Mouse (Mus musculus) T-cell, adult 2 months (primary cell): Measurements from ENCODE around the gene Fst.

Source experiments
- DNase-seq: peaks from one replicate; pipeline ENCODE4 v3.0.0; 2022; ENCODE audit warnings: low spot score

The Fst gene

DNA sequence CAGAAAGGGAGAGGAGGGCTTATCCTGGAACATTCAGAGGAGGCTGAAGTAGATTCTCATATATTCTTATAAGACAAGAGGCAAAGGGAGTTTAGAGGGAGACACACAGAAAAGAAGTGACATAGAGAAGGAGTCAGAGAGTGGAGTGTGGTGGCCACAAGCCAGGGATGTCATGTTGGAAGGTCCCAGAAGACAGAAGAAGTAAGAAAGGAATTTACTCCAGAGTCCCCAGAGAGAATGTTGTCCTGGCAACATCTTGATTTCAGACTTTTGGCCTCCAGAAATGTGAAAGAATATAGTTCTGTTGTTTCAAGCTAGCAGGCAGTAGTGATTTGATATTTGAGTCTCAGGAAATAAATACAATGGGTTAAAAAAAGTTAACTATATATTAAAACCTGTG lies 46.4 kb downstream of the Fst start:
- DNase-seq: no peak

DNA sequence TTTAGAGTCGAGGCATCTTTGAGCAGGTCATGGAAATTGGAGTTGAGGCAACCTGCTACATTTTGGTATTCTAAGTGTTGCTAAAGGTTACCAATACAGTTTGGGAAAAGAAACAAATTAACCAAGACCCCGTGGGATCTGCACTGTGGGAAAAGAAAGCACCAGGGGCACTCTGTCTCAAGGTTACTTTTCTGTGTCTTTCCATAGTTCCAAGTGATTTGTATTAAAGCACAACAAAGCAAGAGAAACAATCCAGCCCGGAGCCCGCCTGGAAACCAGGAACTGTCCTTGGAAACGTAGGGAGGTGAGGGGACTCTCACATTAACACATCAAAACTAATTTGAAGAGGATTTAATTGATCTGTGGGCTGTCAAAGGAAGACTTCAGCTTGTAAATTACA lies 51.9 kb downstream of the Fst start:
- no peak for DNase-seq

DNA sequence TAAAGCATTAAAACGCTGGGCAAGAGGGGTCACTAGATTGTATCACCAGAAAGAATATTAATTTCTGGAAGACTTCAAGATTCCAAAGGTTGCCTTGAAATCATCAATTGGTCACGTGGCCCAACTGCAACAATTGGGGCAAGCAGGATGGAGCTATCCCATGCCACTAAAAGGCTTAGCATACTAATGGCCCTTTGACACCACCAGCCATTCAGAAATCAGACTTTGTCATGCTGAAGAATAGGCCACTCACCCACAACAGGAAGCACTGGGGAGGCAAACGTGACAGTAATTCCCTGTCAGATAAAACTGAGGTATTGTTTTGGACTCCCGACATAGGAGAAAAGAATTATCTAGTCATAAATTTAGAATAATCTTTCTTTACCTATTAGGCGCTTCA lies 52.3 kb downstream of the Fst start:
- DNase-seq: no peak

DNA sequence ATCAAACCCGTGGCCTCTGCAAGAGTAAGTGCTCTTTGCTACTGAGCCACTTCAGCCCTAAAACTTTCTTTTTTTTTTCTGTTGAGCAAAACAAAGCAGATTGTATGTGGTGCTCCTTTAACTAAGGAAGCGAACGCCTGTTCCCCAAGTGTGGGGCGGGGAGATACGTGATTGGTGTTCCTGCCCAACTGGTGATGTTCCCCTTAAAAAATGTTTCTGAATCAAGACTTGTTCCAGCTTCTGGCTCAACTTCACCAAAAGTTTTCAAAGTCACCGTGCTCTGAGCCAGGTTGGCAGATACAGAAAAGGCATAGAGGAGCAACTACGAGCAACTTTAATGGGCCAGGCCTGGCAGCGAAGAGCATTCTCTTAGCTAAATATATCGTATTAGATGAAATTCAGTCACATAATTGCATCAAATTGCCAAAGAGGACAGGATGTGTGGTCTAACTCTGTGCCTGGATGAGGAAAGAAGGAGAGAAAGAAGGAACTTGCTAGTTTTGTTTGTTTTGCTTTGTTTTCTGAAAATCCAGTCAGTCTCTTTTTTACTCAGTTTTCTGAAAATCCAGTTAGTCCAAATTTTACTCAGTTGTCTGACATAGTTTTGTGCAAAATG lies 53.5 kb downstream of the Fst start:
- DNase-seq: no peak
